Mouse (Mus musculus) forebrain, embryonic 16.5 days (tissue): ENCODE data around the gene Ear6. TPM values are rescaled to one million over a fixed set of nuclear protein-coding genes. Genes with fewer than 3 reads are reported as not detected.

Source experiments
- ATAC-seq: fragments of 200-750 bp; cut with Nextera tagmentation; 2 replicates; pipeline ENCODE4 v1.8.0; 2017; ENCODE audit warnings: mild to moderate bottlenecking, moderate library complexity
- H3K27ac ChIP-seq: fragments of 300-500 bp; sonication (generic); 2 replicates; pipeline ENCODE4 v1.5.1; 2014; ENCODE audit warnings: low read length, control low read depth
- H3K27me3 ChIP-seq: fragments of 300-500 bp; sonication (generic); replicated peaks from 2 replicates; pipeline ENCODE4 v1.6.1; 2014; ENCODE audit warnings: low read length; ENCODE audit not compliant: control insufficient read depth, insufficient read depth
- H3K36me3 ChIP-seq: fragments of 300-500 bp; sonication (generic); 2 replicates; pipeline ENCODE4 v1.6.1; 2014; ENCODE audit not compliant: control insufficient read depth, insufficient read depth
- H3K4me1 ChIP-seq: fragments of 300-500 bp; sonication (generic); replicated peaks from 2 replicates; pipeline ENCODE4 v1.6.1; 2014; ENCODE audit warnings: low read length; ENCODE audit not compliant: control insufficient read depth, insufficient read depth
- H3K4me2 ChIP-seq: fragments of 300-500 bp; sonication (generic); 2 replicates; pipeline ENCODE4 v1.6.1; 2014; ENCODE audit warnings: mild to moderate bottlenecking, low read length, control low read depth
- H3K4me3 ChIP-seq: fragments of 300-500 bp; sonication (generic); replicated peaks from 2 replicates; pipeline ENCODE4 v1.5.1; 2014; ENCODE audit warnings: mild to moderate bottlenecking, low read length, control low read depth
- H3K9ac ChIP-seq: fragments of 300-500 bp; sonication (generic); replicated peaks from 2 replicates; pipeline ENCODE4 v1.6.1; 2014; ENCODE audit warnings: low read depth, low read length, control low read depth
- H3K9me3 ChIP-seq: fragments of 300-500 bp; sonication (generic); 2 replicates; pipeline ENCODE4 v1.6.1; 2016; ENCODE audit warnings: low read length; ENCODE audit not compliant: control insufficient read depth
- WGBS: fragments of 180-500 bp; shearing (Covaris S2); extraction: QIAGEN DNeasy Blood & Tissue Kit; methylation state at CpG from one replicate; pipeline ENCODE4 v1.1.7; 2014; 5-methylcytosine and 5-hydroxymethylcytosine counted together
- microRNA-seq: library from miRNA; unstranded; fragments of <30 nt; microRNA quantifications from one replicate; pipeline ENCODE4, GENCODE M21; 2017
- polyA plus RNA-seq: library from polyadenylated mRNA; unstranded; fragments of >200 nt; fragmentation: Nextera tagmentation; extraction: Ambion mirVana; gene quantifications from 2 replicates; pipeline ENCODE4 v1.2.1, GENCODE M21; 2015

The Ear6 gene
- polyA plus RNA-seq, 1 experiment from 2014 or later = not detected

DNA sequence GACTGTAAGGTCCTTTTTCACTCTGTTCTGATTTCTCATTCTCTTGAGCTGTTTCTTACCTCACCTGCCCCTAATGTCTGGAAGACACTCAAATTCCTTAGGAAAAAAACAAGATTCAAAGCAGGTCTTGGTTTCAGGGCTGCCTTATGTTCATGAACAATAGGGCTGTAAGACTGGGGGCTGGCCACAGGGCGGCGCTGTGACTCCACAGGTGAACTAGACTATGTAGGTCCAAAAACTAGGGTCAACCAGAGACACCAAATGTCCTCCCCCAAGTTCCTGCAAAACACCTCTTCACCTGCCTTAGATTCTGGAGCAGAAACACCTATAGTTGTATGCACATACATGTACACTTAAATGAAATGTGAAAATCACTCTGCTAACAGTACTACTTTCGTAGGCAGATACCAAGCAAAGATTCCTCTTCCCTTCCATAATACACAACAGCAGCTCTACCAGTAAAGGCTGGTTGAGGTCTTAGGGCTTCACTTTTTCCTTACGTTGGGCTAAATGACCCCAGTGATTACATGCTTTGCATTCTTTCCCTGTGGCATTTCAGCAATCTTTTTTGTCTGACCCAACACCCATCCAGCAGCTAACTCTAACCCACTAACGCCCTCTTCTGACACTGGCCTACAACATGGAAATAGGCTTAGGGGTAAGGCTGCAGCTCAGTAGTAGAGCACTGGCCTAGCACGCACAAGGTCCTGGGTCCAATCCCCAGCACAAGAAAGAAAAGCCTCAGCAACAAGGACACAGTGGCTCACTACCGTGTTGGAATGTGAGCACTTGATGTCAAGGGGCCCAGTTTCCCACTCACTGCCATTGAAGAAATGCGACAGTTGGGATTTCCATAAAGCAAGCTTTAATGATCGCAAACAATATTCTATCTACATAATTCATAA lies 49.6 kb downstream of the Ear6 start:
- Histone ChIP-seq H3K27ac (no peak overlapping the region), H3K9me3 (no peaks in the 10 kb centered on the region), H3K4me1 (no peaks in the 10 kb centered on the region), H3K4me2 (no peak overlapping the region), H3K9ac (no peak overlapping the region), H3K27me3 (no peaks in the 10 kb centered on the region), H3K36me3 (no peaks in the 10 kb centered on the region), H3K4me3 (no peak overlapping the region)
- 62% methylated on average over 9 of the region's 9 CpGs for WGBS
- peak; percentile 75 for ATAC-seq

DNA sequence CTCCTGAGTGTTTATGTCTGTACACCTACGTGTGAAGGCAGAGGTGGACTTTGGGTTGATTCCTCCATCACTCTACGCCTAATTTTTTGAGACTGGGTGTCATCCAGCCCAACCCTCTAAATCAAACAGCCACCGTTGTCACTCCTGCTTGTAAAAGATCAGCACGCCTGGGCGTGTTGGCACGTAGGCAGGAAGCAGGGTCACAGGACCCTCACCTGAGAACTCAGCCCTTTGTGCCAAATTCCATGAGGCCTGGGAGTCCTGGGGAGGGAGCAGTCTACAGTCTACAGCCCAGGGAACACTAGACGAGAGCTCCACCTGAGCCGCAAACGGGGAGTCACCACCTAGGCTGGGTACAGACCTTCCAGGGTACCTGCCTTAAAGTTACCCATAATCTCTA lies 50.3 kb downstream of the Ear6 start:
- 92% methylated on average over 9 of the region's 9 CpGs for WGBS
- no peak for ATAC-seq
- Histone ChIP-seq H3K4me2 (no peak overlapping the region), H3K4me3 (no peak overlapping the region), H3K27ac (no peak overlapping the region), H3K9ac (no peak overlapping the region), H3K27me3 (no peaks in the 10 kb centered on the region), H3K36me3 (no peaks in the 10 kb centered on the region), H3K9me3 (no peaks in the 10 kb centered on the region), H3K4me1 (no peaks in the 10 kb centered on the region)

Small RNAs within 50 kb of the gene (microRNA-seq; reads per million reads assigned to microRNA genes)
- gene Gm27375 = not detected

Other genes with a start within 250 kb of the Ear6 start
- not detected in 2 replicates for gene Gm17078, start 242.4 kb upstream of the Ear6 start, polyA plus RNA-seq
- not detected in 2 replicates for gene Gm4181, start 218.0 kb upstream of the Ear6 start, polyA plus RNA-seq
- gene Gm17079, start 158.2 kb upstream of the Ear6 start, polyA plus RNA-seq = not detected in 2 replicates
- not detected in 2 replicates for gene Gm5800, start 136.5 kb upstream of the Ear6 start, polyA plus RNA-seq
- gene Ang4, start 80.1 kb upstream of the Ear6 start, polyA plus RNA-seq = not detected in 2 replicates
- gene AY358078, start 53.7 kb upstream of the Ear6 start, polyA plus RNA-seq = not detected in 2 replicates
- 69.0 and 94.7 TPM in 2 replicates for gene Mettl17, start 31.1 kb downstream of the Ear6 start, polyA plus RNA-seq
- gene Slc39a2, start 39.2 kb downstream of the Ear6 start, polyA plus RNA-seq = 1.5 and 2.6 TPM in 2 replicates
- 169 and 179 TPM in 2 replicates for gene Ndrg2, start 60.5 kb downstream of the Ear6 start, polyA plus RNA-seq
- not detected in 2 replicates for gene Tppp2, start 64.7 kb downstream of the Ear6 start, polyA plus RNA-seq
- gene Rnase13, start 69.1 kb downstream of the Ear6 start, polyA plus RNA-seq = not detected in 2 replicates
- 58.5 and 70.4 TPM in 2 replicates for gene Arhgef40, start 131.0 kb downstream of the Ear6 start, polyA plus RNA-seq
- 0.67 and 0.81 TPM in 2 replicates for gene Tmem253, start 162.0 kb downstream of the Ear6 start, polyA plus RNA-seq
- gene Zfp219, start 167.0 kb downstream of the Ear6 start, polyA plus RNA-seq = 28.6 and 32.2 TPM in 2 replicates
- not detected in 2 replicates for gene Olfr221, start 188.8 kb downstream of the Ear6 start, polyA plus RNA-seq